Mouse (Mus musculus) heart, embryonic 11.5 days (tissue): ENCODE results near the gene Cpne4. TPM values are rescaled to one million over a fixed set of nuclear protein-coding genes. Genes with fewer than 3 reads are reported as not detected.
A peak's percentile ranks its signal among the peaks of the same experiment; 100 is the strongest.

ENCODE experiments used
- ATAC-seq: fragments of 200-750 bp; cut with Nextera tagmentation; replicated peaks from 2 replicates; pipeline ENCODE4 v1.8.0; 2017; ENCODE audit warnings: moderate library complexity; ENCODE audit not compliant: insufficient number of reproducible peaks, low FRiP score, low TSS enrichment
- H3K27ac ChIP-seq: fragments of 300-500 bp; sonication (generic); 2 replicates; pipeline ENCODE4 v1.5.1; 2014; ENCODE audit warnings: mild to moderate bottlenecking, low read depth, low read length
- H3K27me3 ChIP-seq: fragments of 300-500 bp; sonication (generic); 2 replicates; pipeline ENCODE4 v1.6.1; 2014; ENCODE audit warnings: mild to moderate bottlenecking, low read length, mixed read lengths; ENCODE audit not compliant: control insufficient read depth, insufficient read depth
- H3K36me3 ChIP-seq: fragments of 300-500 bp; sonication (generic); 2 replicates; pipeline ENCODE4 v1.6.1; 2014; ENCODE audit warnings: mild to moderate bottlenecking, low read length, moderate library complexity, mixed read lengths; ENCODE audit not compliant: control insufficient read depth, insufficient read depth
- H3K4me1 ChIP-seq: fragments of 300-500 bp; sonication (generic); 2 replicates; pipeline ENCODE4 v1.6.1; 2014; ENCODE audit warnings: low read length; ENCODE audit not compliant: control insufficient read depth, insufficient read depth
- H3K4me2 ChIP-seq: fragments of 300-500 bp; sonication (generic); 2 replicates; pipeline ENCODE4 v1.6.1; 2014; ENCODE audit warnings: mild to moderate bottlenecking, moderate library complexity
- H3K4me3 ChIP-seq: fragments of 300-500 bp; sonication (generic); 2 replicates; pipeline ENCODE4 v1.5.1; 2014; ENCODE audit warnings: low read depth, low read length
- H3K9ac ChIP-seq: fragments of 300-500 bp; sonication (generic); 2 replicates; pipeline ENCODE4 v1.6.1; 2014; ENCODE audit warnings: mild to moderate bottlenecking, low read depth, low read length, moderate library complexity
- H3K9me3 ChIP-seq: fragments of 300-500 bp; sonication (generic); replicated peaks from 2 replicates; pipeline ENCODE4 v1.6.1; 2016; ENCODE audit warnings: low read length; ENCODE audit not compliant: control insufficient read depth
- WGBS: fragments of 180-500 bp; shearing (Covaris S2); extraction: QIAGEN DNeasy Blood & Tissue Kit; methylation state at CpG from one replicate; pipeline ENCODE4 v1.1.7; 2014; ENCODE audit not compliant: insufficient replicate concordance; 5-methylcytosine and 5-hydroxymethylcytosine counted together
- polyA plus RNA-seq: library from polyadenylated mRNA; unstranded; fragments of >200 nt; fragmentation: Nextera tagmentation; extraction: Ambion mirVana; gene quantifications from 2 replicates; pipeline ENCODE4 v1.2.1, GENCODE M21; 2014

The Cpne4 gene
- 0.31 and 0.64 TPM in 2 replicates for polyA plus RNA-seq

DNA sequence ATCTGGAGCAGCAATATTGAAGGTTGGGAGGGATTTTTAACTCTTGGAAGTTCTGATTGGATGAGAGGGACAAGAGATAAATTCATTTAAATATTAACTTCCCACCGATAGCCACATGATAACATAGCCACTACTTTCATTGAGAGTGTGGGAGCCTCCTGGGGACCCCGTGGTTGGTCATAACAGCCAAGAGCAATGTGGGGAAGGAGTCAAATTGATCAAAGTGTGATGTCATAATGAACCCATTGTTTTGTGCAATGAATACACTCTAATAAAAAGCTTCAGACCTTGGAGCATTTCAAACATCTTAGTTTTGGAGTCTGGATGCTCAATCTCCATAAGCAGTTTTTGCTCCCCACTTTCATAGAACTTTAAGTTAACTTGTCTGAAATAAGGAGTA is at the start of gene Cpne4:
Gene Cpne4 (plus strand): TSS at position 301 of the 400 bp plus-strand sequence.
- 62% methylated on average over 2 of the region's 2 CpGs for WGBS
- no peak within 1 kb of the TSS for H3K27ac ChIP-seq
- no peaks in the 10 kb centered on the region for H3K36me3 ChIP-seq
- no peak within 1 kb of the TSS for H3K4me2 ChIP-seq
- no peaks in the 10 kb centered on the region for H3K27me3 ChIP-seq
- no peaks in the 10 kb centered on the region for H3K4me1 ChIP-seq
- no peak for ATAC-seq
- H3K9me3 ChIP-seq: no peaks in the 10 kb centered on the region
- no peak within 1 kb of the TSS for H3K4me3 ChIP-seq
- H3K9ac ChIP-seq: no peak within 1 kb of the TSS

- H3K4me3 ChIP-seq: no peak overlapping the region
- H3K4me1 ChIP-seq: no peaks in the 10 kb centered on the region
- H3K9me3 ChIP-seq: no peaks in the 10 kb centered on the region
- no peak overlapping the region for H3K4me2 ChIP-seq
- no peaks in the 10 kb centered on the region for H3K27me3 ChIP-seq
- 77% methylated on average over 6 of the region's 6 CpGs for WGBS
- no peaks in the 10 kb centered on the region for H3K36me3 ChIP-seq
- no peak overlapping the region for H3K27ac ChIP-seq
- H3K9ac ChIP-seq: no peak overlapping the region
- no peak for ATAC-seq
Observed at GRCm38 (mm10) chr9:104515187-104515586, 31.9 kb upstream of the Cpne4 start.

DNA sequence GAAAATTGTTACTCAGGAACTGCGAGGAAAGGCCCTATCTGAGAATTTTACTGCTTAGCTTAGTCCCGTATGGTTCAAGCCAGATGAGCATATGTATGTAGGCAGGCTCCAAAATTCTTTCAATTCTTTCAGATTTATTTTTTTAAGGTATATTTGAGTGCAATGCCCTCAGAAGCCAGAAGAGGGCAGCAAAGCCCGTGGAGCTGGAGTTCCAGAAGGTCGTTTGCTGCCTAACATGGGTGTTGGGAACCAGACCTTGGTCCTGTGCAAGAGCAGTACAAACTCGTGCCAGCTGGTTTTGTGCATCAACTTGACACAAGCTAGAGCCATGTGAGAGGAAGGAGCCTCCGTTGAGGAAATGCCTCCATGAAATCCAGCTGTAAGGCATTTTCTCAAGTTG is 11.6 kb upstream of the Cpne4 start:
- Histone ChIP-seq H3K9me3 (no peaks in the 10 kb centered on the region), H3K4me1 (no peaks in the 10 kb centered on the region), H3K4me3 (no peak overlapping the region), H3K27me3 (no peaks in the 10 kb centered on the region), H3K9ac (no peak overlapping the region), H3K4me2 (no peak overlapping the region), H3K36me3 (no peaks in the 10 kb centered on the region), H3K27ac (no peak overlapping the region)
- no peak for ATAC-seq
- WGBS: 36% methylated on average over 6 of the region's 6 CpGs

- Histone ChIP-seq H3K27ac (no peak overlapping the region), H3K4me2 (no peak overlapping the region), H3K4me3 (no peak overlapping the region), H3K9ac (no peak overlapping the region), H3K9me3 (no peaks in the 10 kb centered on the region), H3K27me3 (peaks cover 12% of the 10 kb centered on the region), H3K36me3 (no peaks in the 10 kb centered on the region), H3K4me1 (no peaks in the 10 kb centered on the region)
- WGBS: 35% methylated on average over 3 of the region's 3 CpGs
- no peak for ATAC-seq
Observed at GRCm38 (mm10) chr9:104565815-104566214, 18.7 kb downstream of the Cpne4 start.

DNA sequence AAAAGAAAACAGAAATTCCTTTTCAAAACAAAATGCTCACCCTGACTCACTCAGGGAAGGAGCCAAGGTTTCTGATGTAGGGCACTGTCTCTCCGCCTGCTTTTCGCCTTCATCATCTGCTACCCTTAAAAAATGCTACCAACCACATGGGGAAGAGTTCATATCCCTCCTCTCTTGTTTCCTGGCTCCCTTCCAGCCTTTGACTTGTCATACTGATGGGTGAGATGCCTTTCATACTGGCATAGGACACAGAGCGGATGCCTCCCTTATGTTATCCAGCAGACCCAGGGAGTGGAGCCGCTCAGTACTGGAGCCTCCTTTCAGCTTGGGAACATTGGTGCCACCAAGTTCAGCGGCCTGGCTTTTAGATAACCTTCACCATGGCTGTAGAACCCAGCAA is 19.4 kb downstream of the Cpne4 start:
- Histone ChIP-seq H3K4me2 (no peak overlapping the region), H3K4me1 (no peaks in the 10 kb centered on the region), H3K27me3 (peaks cover 18% of the 10 kb centered on the region), H3K9ac (no peak overlapping the region), H3K36me3 (no peaks in the 10 kb centered on the region), H3K27ac (no peak overlapping the region), H3K9me3 (no peaks in the 10 kb centered on the region), H3K4me3 (no peak overlapping the region)
- WGBS: 70% methylated on average over 5 of the region's 5 CpGs
- ATAC-seq: no peak

DNA sequence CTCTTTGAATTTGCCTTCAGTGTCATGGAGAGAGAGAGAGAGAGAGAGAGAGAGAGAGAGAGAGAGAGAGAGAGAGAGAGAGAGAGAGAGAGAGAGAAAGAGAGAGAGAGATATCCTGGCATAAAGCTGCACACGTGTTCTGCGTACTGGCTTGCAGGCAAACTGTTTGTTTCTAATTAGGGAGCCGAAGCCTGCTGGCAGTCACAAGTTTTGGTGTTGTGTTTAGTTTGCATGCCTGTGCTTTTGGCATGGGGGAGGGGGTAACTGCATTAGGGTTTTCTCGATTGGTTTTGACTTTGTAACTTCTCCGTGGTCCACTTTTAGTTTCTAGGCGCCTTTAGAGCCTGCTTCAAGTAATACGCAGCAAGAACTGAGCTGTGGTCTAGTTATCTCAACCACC is 20.0 kb downstream of the Cpne4 start:
- H3K4me3 ChIP-seq: no peak overlapping the region
- WGBS: 53% methylated on average over 7 of the region's 7 CpGs
- H3K9me3 ChIP-seq: no peaks in the 10 kb centered on the region

DNA sequence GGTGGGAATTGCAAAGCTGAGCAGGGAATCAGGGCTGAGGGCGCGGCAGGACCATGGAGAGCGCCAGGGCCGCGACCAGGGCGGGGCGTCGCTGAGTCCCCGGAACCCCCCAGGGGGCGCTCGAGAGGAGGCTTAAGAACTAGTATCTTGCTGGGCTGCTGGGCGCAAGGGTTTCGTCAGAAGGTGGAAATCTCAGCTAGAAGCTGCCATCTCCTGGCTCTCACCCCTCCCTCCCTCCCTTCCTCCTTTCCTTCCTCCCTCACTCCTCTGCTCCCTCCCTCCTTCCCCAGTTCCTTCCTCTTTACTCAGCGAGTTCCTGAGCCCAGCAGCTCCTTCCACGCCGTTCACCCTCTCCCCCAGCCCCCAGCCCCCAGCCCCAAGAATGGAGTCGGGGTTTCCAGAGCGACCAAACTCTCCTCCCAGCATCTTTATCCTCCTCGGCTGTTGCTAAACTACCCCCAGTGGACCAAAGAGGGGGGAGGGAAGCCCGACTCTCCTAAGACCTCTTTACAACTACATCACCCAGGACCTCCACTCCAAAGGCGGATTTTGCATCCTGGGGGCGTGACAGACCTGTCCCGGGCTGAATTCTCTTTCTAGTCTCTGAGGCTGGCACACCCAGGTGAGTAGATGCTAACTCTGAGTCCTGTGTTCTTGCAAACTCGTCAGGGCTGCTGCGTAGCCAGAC is 22.5 kb downstream of the Cpne4 start:
- 2% methylated on average over 25 of the region's 25 CpGs for WGBS
- Histone ChIP-seq H3K36me3 (no peaks in the 10 kb centered on the region), H3K4me2 (peak overlapping the region; percentile 15; the same call in 1 of the 2 replicates), H3K4me3 (no peak overlapping the region), H3K9ac (no peak overlapping the region), H3K4me1 (no peaks in the 10 kb centered on the region), H3K27me3 (peaks cover 18% of the 10 kb centered on the region), H3K27ac (no peak overlapping the region), H3K9me3 (no peaks in the 10 kb centered on the region)
- ATAC-seq: no peak

More for the DNA sequence above, 20.0 kb downstream of the Cpne4 start:
- Histone ChIP-seq H3K4me1 (no peaks in the 10 kb centered on the region), H3K27me3 (peaks cover 18% of the 10 kb centered on the region), H3K4me2 (no peak overlapping the region), H3K36me3 (no peaks in the 10 kb centered on the region), H3K27ac (no peak overlapping the region), H3K9ac (no peak overlapping the region)
- ATAC-seq: no peak

DNA sequence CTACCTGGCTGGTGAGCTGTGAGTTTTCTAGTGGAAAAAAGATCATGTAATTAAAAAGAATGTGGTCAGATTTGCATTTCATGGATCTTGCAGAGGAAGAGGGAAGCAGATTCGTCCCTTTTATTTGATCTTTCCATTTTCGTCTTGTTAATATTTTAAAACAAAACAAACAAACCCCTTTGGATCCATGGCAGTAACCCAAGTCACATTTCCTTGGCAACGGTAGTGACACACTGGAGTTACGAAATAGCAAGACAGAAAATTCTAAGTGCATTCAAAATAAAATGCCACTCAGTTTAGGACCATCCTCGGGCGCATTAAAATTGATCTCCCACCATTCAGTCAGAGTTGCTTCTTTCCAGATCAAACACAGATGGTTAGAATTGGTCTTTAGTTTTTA is 25.8 kb downstream of the Cpne4 start:
- Histone ChIP-seq H3K36me3 (no peaks in the 10 kb centered on the region), H3K27me3 (peaks cover 18% of the 10 kb centered on the region), H3K4me2 (no peak overlapping the region), H3K4me1 (no peaks in the 10 kb centered on the region), H3K4me3 (no peak overlapping the region), H3K9me3 (no peaks in the 10 kb centered on the region), H3K27ac (no peak overlapping the region), H3K9ac (no peak overlapping the region)
- ATAC-seq: no peak
- WGBS: 73% methylated on average over 6 of the region's 6 CpGs

DNA sequence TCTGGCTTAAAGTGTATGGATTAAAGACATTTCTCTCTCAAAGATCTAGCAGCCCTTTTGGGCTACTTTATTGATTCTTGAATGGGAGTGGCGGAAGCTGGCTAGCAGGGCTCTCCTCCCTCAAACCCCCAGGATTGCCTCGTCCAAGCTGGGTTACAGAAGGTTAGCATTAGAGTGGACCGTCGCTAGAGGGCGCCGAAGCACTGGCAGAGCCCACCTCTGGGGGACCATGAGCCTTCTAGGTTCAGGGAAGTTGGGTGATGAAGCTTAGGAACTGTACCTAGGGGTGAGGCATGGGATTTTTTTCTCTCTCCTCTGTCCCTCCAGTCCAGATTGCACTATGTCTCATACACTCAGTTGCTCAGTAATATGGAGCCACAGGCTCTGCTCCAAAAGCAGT is 27.4 kb downstream of the Cpne4 start:
- 5% methylated on average over 6 of the region's 6 CpGs for WGBS
- Histone ChIP-seq H3K36me3 (no peaks in the 10 kb centered on the region), H3K9ac (no peak overlapping the region), H3K4me1 (no peaks in the 10 kb centered on the region), H3K4me2 (no peak overlapping the region), H3K4me3 (no peak overlapping the region), H3K27me3 (peaks cover 18% of the 10 kb centered on the region), H3K9me3 (no peaks in the 10 kb centered on the region), H3K27ac (no peak overlapping the region)
- ATAC-seq: no peak; the same call in 1 of the 2 replicates
